Mouse (Mus musculus): ENCODE data around the gene Ank.

DNA sequence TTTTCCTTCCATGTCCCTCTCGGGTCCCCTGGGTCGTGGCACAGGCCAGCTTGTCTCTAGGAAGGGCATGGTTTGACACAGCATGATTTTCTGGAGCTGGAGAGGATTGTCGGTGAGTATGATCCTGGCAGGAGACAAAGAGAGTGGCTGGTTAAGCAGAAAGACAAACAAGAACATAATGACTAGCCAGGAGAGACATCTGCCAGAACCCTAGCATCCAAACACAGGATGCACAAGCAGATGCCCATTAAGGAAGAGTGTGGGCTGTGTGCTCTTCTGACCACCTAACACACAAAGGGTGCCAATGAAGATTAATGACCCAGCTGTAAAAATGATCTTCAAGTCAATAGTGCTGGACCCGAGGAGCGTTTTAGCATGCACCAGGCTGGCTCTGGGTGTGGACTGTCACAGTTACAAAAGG is 29.5 kb downstream of the Ank start:
- TF ChIP-seq CTCF (IDR thresholded peaks at IDR 0.05; ENCODE audit: borderline replicate concordance, insufficient read depth, low read depth, low read length), result no peak
- TF ChIP-seq POLR2A (IDR thresholded peaks at IDR 0.05; ENCODE audit: borderline replicate concordance, insufficient read depth, low read length), result no peak
